In the genomic region with DNA sequence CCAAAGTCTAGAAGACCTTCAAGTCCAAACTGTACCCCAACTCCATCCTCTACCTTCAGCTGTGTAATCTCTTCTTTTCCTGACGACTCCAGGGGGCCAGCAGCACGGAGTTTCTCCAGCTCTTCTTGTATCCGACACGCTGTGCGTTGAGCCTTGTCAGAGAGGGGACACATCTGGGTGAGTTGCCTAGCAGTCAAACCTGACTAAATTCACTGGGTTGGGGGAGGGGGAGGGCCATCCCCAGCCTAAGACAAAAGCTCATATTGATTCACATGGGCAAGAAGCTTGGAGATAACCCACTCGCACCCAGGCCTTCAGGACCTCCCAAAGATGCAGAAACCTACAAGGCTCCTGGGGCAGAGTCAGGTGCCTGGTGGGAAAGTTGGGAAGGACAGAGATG, we compare ENCODE assay signal across 22 mouse cellular contexts. TPM values are rescaled to one million over a fixed set of nuclear protein-coding genes. Genes with fewer than 3 reads are reported as not detected.
DNase-seq lines count a peak whose midpoint lies in the region; ATAC-seq and TF ChIP-seq lines count a peak whose summit lies in the region.
"Had no signal": no experiment of that assay in that cellular context is flagged by ENCODE, and none has a peak within 500 bp of the region (broad histone marks: within the 10 kb centered on the region; RNA-seq: fewer than 3 reads in every experiment).

No protein-coding gene starts in this region.

- peaks cover 62% of the 10 kb centered on the region for H3K4me1 ChIP-seq in heart, embryonic 10.5 days
- 0 out of 2 replicates have a peak, but pooled peaks cover 7% of the 10 kb centered on the region for H3K4me1 ChIP-seq in liver, embryonic 12.5 days
- H3K4me1 ChIP-seq: forebrain, embryonic 13.5 days; forebrain, embryonic 15.5 days had no signal

- no peaks in the 10 kb centered on the region for H3K9me3 ChIP-seq in heart, embryonic 10.5 days
- no peaks in the 10 kb centered on the region for H3K9me3 ChIP-seq in liver, embryonic 12.5 days (replicated peaks)
- H3K9me3 ChIP-seq: embryonic facial prominence, embryonic 13.5 days; embryonic facial prominence, embryonic 15.5 days; forebrain, embryonic 10.5 days; forebrain, embryonic 13.5 days; forebrain, embryonic 15.5 days had no signal

- no peak overlapping the region for H3K9ac ChIP-seq in liver, embryonic 12.5 days
- H3K9ac ChIP-seq: embryonic facial prominence, embryonic 13.5 days; embryonic facial prominence, embryonic 15.5 days; forebrain, embryonic 13.5 days; forebrain, embryonic 15.5 days had no signal

- H3K27ac ChIP-seq in gastrocnemius, adult 2 months = no peak overlapping the region
- H3K27ac ChIP-seq in heart, embryonic 10.5 days = 0 out of 2 replicates have a peak overlapping the region, but pooled peaks have one; percentile 22
- H3K27ac ChIP-seq in liver, embryonic 12.5 days = no peak overlapping the region
- H3K27ac ChIP-seq: embryonic facial prominence, embryonic 13.5 days; embryonic facial prominence, embryonic 15.5 days; forebrain, embryonic 10.5 days; forebrain, embryonic 13.5 days; forebrain, embryonic 15.5 days had no signal

- ATAC-seq in liver, embryonic 12.5 days = no peak
- ATAC-seq: forebrain, embryonic 13.5 days; forebrain, embryonic 15.5 days had no signal

- H3K4me3 ChIP-seq in gastrocnemius, adult 2 months = no peak overlapping the region
- H3K4me3 ChIP-seq in heart, embryonic 10.5 days = no peak overlapping the region
- H3K4me3 ChIP-seq in liver, embryonic 12.5 days = no peak overlapping the region
- H3K4me3 ChIP-seq: embryonic facial prominence, embryonic 13.5 days; embryonic facial prominence, embryonic 15.5 days; erythroblast, embryonic 14.5 days; forebrain, embryonic 10.5 days; forebrain, embryonic 13.5 days; forebrain, embryonic 15.5 days had no signal

- no peak for TF ChIP-seq CTCF in gastrocnemius, adult 2 months (IDR thresholded peaks at IDR 0.05)

- 89% methylated on average over 6 of the region's 6 CpGs for WGBS in heart, embryonic 10.5 days
- 94% methylated on average over 6 of the region's 6 CpGs for WGBS in liver, embryonic 12.5 days (ENCODE audit: insufficient replicate concordance)

- H3K27me3 ChIP-seq in heart, embryonic 10.5 days (ENCODE audit: insufficient read depth, poor library complexity, severe bottlenecking) = no peaks in the 10 kb centered on the region
- H3K27me3 ChIP-seq in liver, embryonic 12.5 days (replicated peaks) = no peaks in the 10 kb centered on the region
- H3K27me3 ChIP-seq: embryonic facial prominence, embryonic 13.5 days; embryonic facial prominence, embryonic 15.5 days; forebrain, embryonic 13.5 days; forebrain, embryonic 15.5 days had no signal

- DNase-seq in gastrocnemius, adult 2 months = peak; percentile 5
- DNase-seq in gastrocnemius, adult 18-20 months (ENCODE audit: low spot score) = no peak
- no peak for DNase-seq in heart, embryonic 10.5 days (ENCODE audit: low spot score)
- no peak for DNase-seq in heart, postnatal 4 days
- peak; percentile 2 for DNase-seq in liver
- DNase-seq: adrenal gland, adult 2 months; adrenal gland, postnatal 10 days; adrenal gland, postnatal 25 days; cerebellum, adult 11 months; cerebellum, adult 18-20 months; cerebellum, adult 8-10 months; cerebellum, adult 9-11 months; cerebellum, postnatal 14 days; cerebellum, postnatal 36 days; embryo, embryonic 11 days had no signal

- no peak overlapping the region for H3K4me2 ChIP-seq in liver, embryonic 12.5 days
- H3K4me2 ChIP-seq: embryonic facial prominence, embryonic 13.5 days; embryonic facial prominence, embryonic 15.5 days; forebrain, embryonic 13.5 days; forebrain, embryonic 15.5 days had no signal

- intact Hi-C loops in gastrocnemius, adult 2 months (cut with DNase I) = no loop called here

- peaks cover 100% of the 10 kb centered on the region for H3K36me3 ChIP-seq in heart, embryonic 10.5 days
- H3K36me3 ChIP-seq in liver, embryonic 12.5 days = peaks cover 99% of the 10 kb centered on the region

RNA-seq across cellular contexts. Expression of gene Dstn, which starts 34.1 kb away (rescaled TPM):
- 10 to 100 TPM; 24.9 to 28.2 TPM for total RNA-seq in gastrocnemius, adult 2 months (2021)
- 10 to 100 TPM; 22.0 to 27.3 TPM for total RNA-seq in gastrocnemius, adult 18-20 months (2021)
- polyA plus RNA-seq in heart, embryonic 10.5 days (2016; fragmentation: Nextera tagmentation; extraction: Ambion mirVana) = 746 and 989 TPM in 2 replicates
- total RNA-seq in heart, postnatal 4 days (2021) = 100 to 1,000 TPM; 708 to 736 TPM
- polyA plus RNA-seq in liver, embryonic 12.5 days (2016; fragmentation: Nextera tagmentation; extraction: Ambion mirVana) = 126 and 136 TPM in 2 replicates

Comparison
In these comparisons a context has a peak if more than half of its experiments do, and no peak if none do; other contexts are left out.
1. DNase-seq: peak in gastrocnemius, adult 2 months (single experiment) and liver (single experiment); none in gastrocnemius, adult 18-20 months (single experiment), heart, embryonic 10.5 days (single experiment) and heart, postnatal 4 days (single experiment).
2. RNA of gene Dstn, which starts 34.1 kb away (total RNA-seq): 708 to 736 TPM in heart, postnatal 4 days; 24.9 to 28.2 TPM in gastrocnemius, adult 2 months and 22.0 to 27.3 TPM in gastrocnemius, adult 18-20 months; every median in the first group is over 10 times any median in the second.